Comparison of ENCODE assay signal across 9 mouse cellular contexts in the genomic region with DNA sequence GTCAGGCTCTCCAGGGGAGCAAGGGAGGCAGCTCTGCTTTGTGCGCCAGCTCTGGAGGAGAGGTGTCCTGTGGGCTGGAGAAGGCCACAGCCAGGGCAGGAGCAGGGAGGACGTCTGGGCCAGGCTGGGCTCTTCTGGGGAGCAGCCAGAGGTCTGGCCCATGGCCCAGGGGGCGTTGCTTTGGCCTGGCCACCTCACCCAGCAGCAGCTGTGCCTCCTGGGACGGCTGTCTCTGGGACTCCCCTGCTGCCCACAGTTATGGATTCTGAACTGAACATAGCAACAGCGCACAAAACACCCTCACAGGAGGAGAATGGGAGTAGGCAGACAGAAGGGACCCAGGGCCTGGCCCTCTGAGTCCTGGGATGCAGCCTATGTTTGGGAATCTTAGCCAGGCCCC.
DNase-seq lines count a peak whose midpoint lies in the region; ATAC-seq and TF ChIP-seq lines count a peak whose summit lies in the region.
"Had no signal": no experiment of that assay in that cellular context is flagged by ENCODE, and none has a peak within 500 bp of the region (broad histone marks: within the 10 kb centered on the region; RNA-seq: fewer than 3 reads in every experiment).

No protein-coding gene starts in this region.

- TF ChIP-seq CTCF in forebrain, postnatal 0 days (IDR thresholded peaks at IDR 0.05; ENCODE audit: low read depth), result no peak
- TF ChIP-seq CTCF in embryonic fibroblast, embryonic 13.5 days (IDR thresholded peaks at IDR 0.05; ENCODE audit: borderline replicate concordance, insufficient read depth, low read length), result no peak

- H3K9ac ChIP-seq in forebrain, postnatal 0 days, result no peak overlapping the region
- H3K9ac ChIP-seq in forebrain, embryonic 11.5 days (ENCODE audit: low read length), result no peak overlapping the region
- H3K9ac ChIP-seq in lung, embryonic 16.5 days (ENCODE audit: low read length), result no peak overlapping the region
- H3K9ac ChIP-seq: liver, embryonic 14.5 days had no signal

- H3K27me3 ChIP-seq in forebrain, postnatal 0 days (ENCODE audit: insufficient read depth, low read length), result no peaks in the 10 kb centered on the region
- H3K27me3 ChIP-seq in forebrain, embryonic 11.5 days (ENCODE audit: control insufficient read depth, insufficient read depth, low read length), result no peaks in the 10 kb centered on the region
- no peaks in the 10 kb centered on the region for H3K27me3 ChIP-seq in lung, embryonic 16.5 days (ENCODE audit: control insufficient read depth, insufficient read depth, low read depth, low read length)

- H3K4me2 ChIP-seq in forebrain, postnatal 0 days (ENCODE audit: low read depth), result no peak overlapping the region
- no peak overlapping the region for H3K4me2 ChIP-seq in forebrain, embryonic 11.5 days (ENCODE audit: low read depth, low read length, severe bottlenecking)
- no peak overlapping the region for H3K4me2 ChIP-seq in lung, embryonic 16.5 days (ENCODE audit: low read depth, low read length)

- DNase-seq in forebrain, postnatal 0 days, result no peak
- DNase-seq in forebrain, embryonic 11.5 days (ENCODE audit: low spot score), result no peak
- peak; percentile 95 for DNase-seq in Muller cell, postnatal 12 days (ENCODE audit: inconsistent ontology term)
- peak; percentile 69 to 73 for DNase-seq in heart, postnatal 36 days
- DNase-seq in left cerebral cortex, adult 11 months (ENCODE audit: low spot score), result no peak

- no peaks in the 10 kb centered on the region for H3K4me1 ChIP-seq in forebrain, postnatal 0 days (ENCODE audit: insufficient read depth)
- H3K4me1 ChIP-seq in forebrain, embryonic 11.5 days (replicated peaks; ENCODE audit: control insufficient read depth, insufficient read depth, low read length), result no peaks in the 10 kb centered on the region
- peaks cover 8% of the 10 kb centered on the region for H3K4me1 ChIP-seq in embryonic fibroblast, embryonic 13.5 days (ENCODE audit: control insufficient read depth, insufficient read depth, low read length)
- H3K4me1 ChIP-seq in lung, embryonic 16.5 days (replicated peaks; ENCODE audit: control insufficient read depth, insufficient read depth, low read length), result no peaks in the 10 kb centered on the region

- H3K27ac ChIP-seq in forebrain, postnatal 0 days (ENCODE audit: low read depth, low read length), result no peak overlapping the region
- H3K27ac ChIP-seq in forebrain, embryonic 11.5 days (ENCODE audit: low read depth, low read length), result no peak overlapping the region
- peak overlapping the region; percentile 22; the same call in 1 of the 2 replicates for H3K27ac ChIP-seq in embryonic fibroblast, embryonic 13.5 days (ENCODE audit: insufficient read depth, low read length)
- no peak overlapping the region for H3K27ac ChIP-seq in lung, embryonic 16.5 days (ENCODE audit: low read length)
- H3K27ac ChIP-seq: liver, embryonic 14.5 days had no signal

- H3K9me3 ChIP-seq in forebrain, postnatal 0 days (ENCODE audit: low read length), result no peaks in the 10 kb centered on the region
- H3K9me3 ChIP-seq in forebrain, embryonic 11.5 days (ENCODE audit: control insufficient read depth, low read length), result no peaks in the 10 kb centered on the region
- H3K9me3 ChIP-seq in lung, embryonic 16.5 days (ENCODE audit: control insufficient read depth, low read length), result no peaks in the 10 kb centered on the region

- no peak for TF ChIP-seq POLR2A in embryonic fibroblast, embryonic 13.5 days (IDR thresholded peaks at IDR 0.05; ENCODE audit: low read depth, low read length)

- ATAC-seq in forebrain, postnatal 0 days, result peak; percentile 72
- ATAC-seq in forebrain, embryonic 11.5 days (replicated peaks; ENCODE audit: low FRiP score), result no peak
- ATAC-seq in lung, embryonic 16.5 days (ENCODE audit: low read depth), result peak; percentile 88
- ATAC-seq in CD4-positive, CD25-positive, alpha-beta regulatory T cell, adult 4 months, result no peak

- H3K36me3 ChIP-seq in forebrain, postnatal 0 days (ENCODE audit: insufficient read depth), result no peaks in the 10 kb centered on the region
- H3K36me3 ChIP-seq in forebrain, embryonic 11.5 days (ENCODE audit: control insufficient read depth, insufficient read depth, low read length), result no peaks in the 10 kb centered on the region
- H3K36me3 ChIP-seq in lung, embryonic 16.5 days (ENCODE audit: control insufficient read depth, insufficient read depth, low read length), result no peaks in the 10 kb centered on the region

- WGBS in forebrain, postnatal 0 days, result 57% methylated on average over 5 of the region's 5 CpGs
- WGBS in forebrain, embryonic 11.5 days, result 57% methylated on average over 5 of the region's 5 CpGs
- 43% methylated on average over 5 of the region's 5 CpGs for WGBS in lung, embryonic 16.5 days

- intact Hi-C loops in heart, postnatal 36 days (cut with DNase I), result no loop called here

- H3K4me3 ChIP-seq in forebrain, postnatal 0 days (ENCODE audit: low read depth, low read length), result no peak overlapping the region
- H3K4me3 ChIP-seq in forebrain, embryonic 11.5 days (ENCODE audit: low read depth, low read length), result no peak overlapping the region
- no peak overlapping the region for H3K4me3 ChIP-seq in embryonic fibroblast, embryonic 13.5 days (ENCODE audit: insufficient read depth, low read length)
- H3K4me3 ChIP-seq in lung, embryonic 16.5 days (ENCODE audit: low read length), result no peak overlapping the region

Comparison
In these comparisons a context has a peak if more than half of its experiments do, and no peak if none do; other contexts are left out.
1. ATAC-seq: peak in forebrain, postnatal 0 days (single experiment) and lung, embryonic 16.5 days (single experiment); none in forebrain, embryonic 11.5 days (single experiment) and CD4-positive, CD25-positive, alpha-beta regulatory T cell, adult 4 months (single experiment).
2. DNase-seq: peak in Muller cell, postnatal 12 days (single experiment) and heart, postnatal 36 days (2 of 2); none in forebrain, postnatal 0 days (single experiment), forebrain, embryonic 11.5 days (single experiment) and left cerebral cortex, adult 11 months (single experiment).